Mouse (Mus musculus): ENCODE data around the gene Olfr539. TPM values are rescaled to one million over a fixed set of nuclear protein-coding genes. Genes with fewer than 3 reads are reported as not detected.

Olfr539 gene
- polyA plus RNA-seq, 1 experiment from 2014 or later = not detected

- Histone ChIP-seq H3K27me3 (replicated peaks; ENCODE audit: control insufficient read depth, insufficient read depth, low read length) (no peaks in the 10 kb centered on the region), H3K36me3 (ENCODE audit: control insufficient read depth, insufficient read depth, low read length) (no peaks in the 10 kb centered on the region), H3K9ac (ENCODE audit: low read depth, low read length) (no peak overlapping the region), H3K9me3 (ENCODE audit: control insufficient read depth, low read length) (no peaks in the 10 kb centered on the region), H3K4me2 (ENCODE audit: low read depth, low read length) (no peak overlapping the region), H3K4me1 (ENCODE audit: control insufficient read depth, insufficient read depth, low read length) (no peaks in the 10 kb centered on the region), H3K27ac (ENCODE audit: low read length) (no peak overlapping the region), H3K4me3 (ENCODE audit: low read length) (no peak overlapping the region)
- no peak for ATAC-seq
- 78% methylated on average over 6 of the region's 6 CpGs for WGBS
Observed at GRCm38 (mm10) chr7:140707536-140708284, 48.0 kb downstream of the Olfr539 start.

- WGBS = 84% methylated on average over 7 of the region's 7 CpGs
- ATAC-seq = no peak
- no peaks in the 10 kb centered on the region for H3K36me3 ChIP-seq (ENCODE audit: control insufficient read depth, insufficient read depth, low read length)
- H3K4me2 ChIP-seq (ENCODE audit: low read depth, low read length) = no peak overlapping the region
- no peak overlapping the region for H3K4me3 ChIP-seq (ENCODE audit: low read length)
- H3K9me3 ChIP-seq (ENCODE audit: control insufficient read depth, low read length) = no peaks in the 10 kb centered on the region
- H3K27me3 ChIP-seq (replicated peaks; ENCODE audit: control insufficient read depth, insufficient read depth, low read length) = no peaks in the 10 kb centered on the region
- H3K27ac ChIP-seq (ENCODE audit: low read length) = no peak overlapping the region
- no peak overlapping the region for H3K9ac ChIP-seq (ENCODE audit: low read depth, low read length)
- no peaks in the 10 kb centered on the region for H3K4me1 ChIP-seq (ENCODE audit: control insufficient read depth, insufficient read depth, low read length)
Observed at GRCm38 (mm10) chr7:140717155-140718055, 57.7 kb downstream of the Olfr539 start.

GRCm38 (mm10) chr7:140721095-140721494 lies 61.4 kb downstream of the Olfr539 start:
- H3K36me3 ChIP-seq (ENCODE audit: control insufficient read depth, insufficient read depth, low read length) = no peaks in the 10 kb centered on the region
- H3K4me1 ChIP-seq (ENCODE audit: control insufficient read depth, insufficient read depth, low read length) = no peaks in the 10 kb centered on the region
- no peak overlapping the region for H3K4me3 ChIP-seq (ENCODE audit: low read length)
- no peak overlapping the region for H3K9ac ChIP-seq (ENCODE audit: low read depth, low read length)
- H3K9me3 ChIP-seq (ENCODE audit: control insufficient read depth, low read length) = no peaks in the 10 kb centered on the region
- H3K4me2 ChIP-seq (ENCODE audit: low read depth, low read length) = no peak overlapping the region
- no peak for ATAC-seq
- no peaks in the 10 kb centered on the region for H3K27me3 ChIP-seq (replicated peaks; ENCODE audit: control insufficient read depth, insufficient read depth, low read length)
- H3K27ac ChIP-seq (ENCODE audit: low read length) = no peak overlapping the region
- WGBS = 58% methylated on average over 6 of the region's 6 CpGs

GRCm38 (mm10) chr7:140725558-140725957 lies 65.8 kb downstream of the Olfr539 start:
- Histone ChIP-seq H3K27me3 (replicated peaks; ENCODE audit: control insufficient read depth, insufficient read depth, low read length) (no peaks in the 10 kb centered on the region), H3K9me3 (ENCODE audit: control insufficient read depth, low read length) (no peaks in the 10 kb centered on the region), H3K4me3 (ENCODE audit: low read length) (no peak overlapping the region), H3K4me2 (ENCODE audit: low read depth, low read length) (no peak overlapping the region), H3K9ac (ENCODE audit: low read depth, low read length) (no peak overlapping the region), H3K4me1 (ENCODE audit: control insufficient read depth, insufficient read depth, low read length) (no peaks in the 10 kb centered on the region), H3K36me3 (ENCODE audit: control insufficient read depth, insufficient read depth, low read length) (no peaks in the 10 kb centered on the region), H3K27ac (ENCODE audit: low read length) (no peak overlapping the region)
- ATAC-seq = no peak

Other genes with a start within 250 kb of the Olfr539 start
- gene Olfr532, start 238.3 kb upstream of the Olfr539 start, polyA plus RNA-seq (2015; fragmentation: Nextera tagmentation; extraction: Ambion mirVana) = not detected in 2 replicates
- gene Olfr533, start 196.6 kb upstream of the Olfr539 start, polyA plus RNA-seq (2015; fragmentation: Nextera tagmentation; extraction: Ambion mirVana) = not detected in 2 replicates
- gene Olfr535, start 175.7 kb upstream of the Olfr539 start, polyA plus RNA-seq (2015; fragmentation: Nextera tagmentation; extraction: Ambion mirVana) = not detected in 2 replicates
- gene Olfr536, start 152.5 kb upstream of the Olfr539 start, polyA plus RNA-seq (2015; fragmentation: Nextera tagmentation; extraction: Ambion mirVana) = not detected in 2 replicates
- not detected in 2 replicates for gene Olfr538, start 92.0 kb upstream of the Olfr539 start, polyA plus RNA-seq (2015; fragmentation: Nextera tagmentation; extraction: Ambion mirVana)
- gene Olfr46, start 58.7 kb upstream of the Olfr539 start, polyA plus RNA-seq (2015; fragmentation: Nextera tagmentation; extraction: Ambion mirVana) = not detected in 2 replicates
- gene Olfr61, start 31.0 kb upstream of the Olfr539 start, polyA plus RNA-seq (2015; fragmentation: Nextera tagmentation; extraction: Ambion mirVana) = not detected in 2 replicates
- gene Olfr53, start 13.5 kb upstream of the Olfr539 start, polyA plus RNA-seq (2015; fragmentation: Nextera tagmentation; extraction: Ambion mirVana) = not detected in 2 replicates
- gene Olfr45, start 22.0 kb downstream of the Olfr539 start, polyA plus RNA-seq (2015; fragmentation: Nextera tagmentation; extraction: Ambion mirVana) = not detected in 2 replicates
- gene Olfr541, start 37.3 kb downstream of the Olfr539 start, polyA plus RNA-seq (2015; fragmentation: Nextera tagmentation; extraction: Ambion mirVana) = not detected in 2 replicates
- gene Cyp2e1, start 103.8 kb downstream of the Olfr539 start, polyA plus RNA-seq (2015; fragmentation: Nextera tagmentation; extraction: Ambion mirVana) = not detected in 2 replicates
- gene Syce1, start 127.9 kb downstream of the Olfr539 start, polyA plus RNA-seq (2015; fragmentation: Nextera tagmentation; extraction: Ambion mirVana) = 0.18 and 0.38 TPM in 2 replicates
- 0.95 and 1.1 TPM in 2 replicates for gene Zfp941, start 162.2 kb downstream of the Olfr539 start, polyA plus RNA-seq (2015; fragmentation: Nextera tagmentation; extraction: Ambion mirVana)
- 6.1 and 7.5 TPM in 2 replicates for gene Urah, start 175.1 kb downstream of the Olfr539 start, polyA plus RNA-seq (2015; fragmentation: Nextera tagmentation; extraction: Ambion mirVana)
- gene Scgb1c1, start 185.6 kb downstream of the Olfr539 start, polyA plus RNA-seq (2015; fragmentation: Nextera tagmentation; extraction: Ambion mirVana) = not detected in 2 replicates
- not detected in 2 replicates for gene Odf3, start 187.9 kb downstream of the Olfr539 start, polyA plus RNA-seq (2015; fragmentation: Nextera tagmentation; extraction: Ambion mirVana)
- not detected in 2 replicates for gene Gm45785, start 196.4 kb downstream of the Olfr539 start, polyA plus RNA-seq (2015; fragmentation: Nextera tagmentation; extraction: Ambion mirVana)
- 68.3 and 70.1 TPM in 2 replicates for gene Ric8a, start 197.0 kb downstream of the Olfr539 start, polyA plus RNA-seq (2015; fragmentation: Nextera tagmentation; extraction: Ambion mirVana)
- 33.1 and 35.1 TPM in 2 replicates for gene Bet1l, start 197.6 kb downstream of the Olfr539 start, polyA plus RNA-seq (2015; fragmentation: Nextera tagmentation; extraction: Ambion mirVana)
- gene Psmd13, start 222.0 kb downstream of the Olfr539 start, polyA plus RNA-seq (2015; fragmentation: Nextera tagmentation; extraction: Ambion mirVana) = 182 and 197 TPM in 2 replicates
- 38.6 and 39.2 TPM in 2 replicates for gene Sirt3, start 222.4 kb downstream of the Olfr539 start, polyA plus RNA-seq (2015; fragmentation: Nextera tagmentation; extraction: Ambion mirVana)
- gene Cox8b, start 240.5 kb downstream of the Olfr539 start, polyA plus RNA-seq (2015; fragmentation: Nextera tagmentation; extraction: Ambion mirVana) = 0.45 and 0.62 TPM in 2 replicates